Mouse (Mus musculus) CH12.LX (cell line): ENCODE measurements around the gene Kat8. TPM values are rescaled to one million over a fixed set of nuclear protein-coding genes. Genes with fewer than 3 reads are reported as not detected.

Experiments
- DNase-seq: peaks from one replicate; pipeline ENCODE4 v3.0.0-alpha.2; 2013; ENCODE audit errors: extremely low read depth
- H3K27ac ChIP-seq: 2 replicates; pipeline ENCODE4 v1.5.1; 2012; ENCODE audit warnings: low read depth, mild to moderate bottlenecking, control low read depth, moderate library complexity; ENCODE audit not compliant: insufficient read depth
- H3K27me3 ChIP-seq: replicated peaks from 2 replicates; pipeline ENCODE3; 2012; ENCODE audit warnings: inconsistent platforms
- H3K36me3 ChIP-seq, 2 experiments: replicated peaks in 1 of 2; 2 replicates each; pipeline versions ENCODE3 to v1.6.1; 2012; ENCODE audit warnings: inconsistent platforms in 1 of 2, low read length in 1 of 2, mild to moderate bottlenecking in 1 of 2, mixed read lengths in 1 of 2, moderate library complexity in 1 of 2; ENCODE audit not compliant: control insufficient read depth in 1 of 2, insufficient read depth in 1 of 2
- H3K4me1 ChIP-seq, 2 experiments: 2 replicates each; pipeline ENCODE4 v1.6.1; 2012; ENCODE audit warnings: inconsistent platforms in 1 of 2, moderate library complexity in 1 of 2; ENCODE audit not compliant: insufficient read depth in 2 of 2, control insufficient read depth in 1 of 2
- H3K4me2 ChIP-seq: 2 replicates; pipeline ENCODE4 v1.6.1; 2012; ENCODE audit warnings: low read depth, mild to moderate bottlenecking, control low read depth; ENCODE audit not compliant: poor library complexity, insufficient read depth, severe bottlenecking
- H3K4me3 ChIP-seq, 3 experiments: fragments of 150-350 bp in 1 of 3; sonication (generic) in 1 of 3; replicated peaks in 1 of 3; 2 replicates each; pipeline versions ENCODE3 to v1.5.1; 2011 to 2012; ENCODE audit warnings: low read depth in 2 of 3, low read length in 2 of 3, mild to moderate bottlenecking in 2 of 3, moderate library complexity in 2 of 3, control low read depth in 1 of 3, improper control_type of control experiment in 1 of 3, inconsistent platforms in 1 of 3, mixed read lengths in 1 of 3; ENCODE audit not compliant: poor library complexity in 1 of 3
- H3K79me2 ChIP-seq: replicated peaks from 2 replicates; pipeline ENCODE4 v1.6.1; 2012; ENCODE audit warnings: mild to moderate bottlenecking, moderate library complexity; ENCODE audit not compliant: control insufficient read depth, poor library complexity, insufficient read depth, severe bottlenecking; ENCODE audit errors: extremely low read depth
- H3K9ac ChIP-seq: 2 replicates; pipeline ENCODE4 v1.6.1; 2012; ENCODE audit warnings: low read depth, mild to moderate bottlenecking, control low read depth, moderate library complexity; ENCODE audit not compliant: insufficient read depth
- H3K9me3 ChIP-seq: replicated peaks from 2 replicates; pipeline ENCODE3; 2012; ENCODE audit warnings: low read length, inconsistent platforms, mixed read lengths
- BHLHE40 ChIP-seq: IDR thresholded peaks from 2 replicates; pipeline ENCODE4 v1.6.1; 2011; ENCODE audit warnings: mild to moderate bottlenecking, low read depth, low read length, improper control_type of control experiment
- HCFC1 ChIP-seq: IDR thresholded peaks from 2 replicates; pipeline ENCODE4 v1.6.1; 2012; ENCODE audit warnings: low read depth, mild to moderate bottlenecking, inconsistent platforms, low read length, improper control_type of control experiment
- IRF4 ChIP-seq: IDR thresholded peaks from 2 replicates; pipeline ENCODE4 v1.6.1; 2014; ENCODE audit warnings: low read depth, mild to moderate bottlenecking, inconsistent platforms, low read length, improper control_type of control experiment
- JUND ChIP-seq: conservative IDR thresholded peaks from 2 replicates; pipeline ENCODE4 v1.6.1; 2011; ENCODE audit warnings: low read depth, low read length, improper control_type of control experiment
- MAX ChIP-seq: IDR thresholded peaks from 2 replicates; pipeline ENCODE4 v1.6.1; 2011; ENCODE audit warnings: low read length, improper control_type of control experiment
- MAZ ChIP-seq: IDR thresholded peaks from 2 replicates; pipeline ENCODE4 v1.6.1; 2012; ENCODE audit warnings: low read depth, mild to moderate bottlenecking, inconsistent platforms, low read length, improper control_type of control experiment, moderate library complexity
- MEF2A ChIP-seq: IDR thresholded peaks from 2 replicates; pipeline ENCODE4 v1.6.1; 2014; ENCODE audit warnings: low read depth, mild to moderate bottlenecking, inconsistent platforms, low read length, improper control_type of control experiment, borderline replicate concordance
- MXI1 ChIP-seq: IDR thresholded peaks from 2 replicates; pipeline ENCODE4 v1.6.1; 2011; ENCODE audit warnings: mild to moderate bottlenecking, low read depth, low read length, improper control_type of control experiment
- MYC ChIP-seq: IDR thresholded peaks from 2 replicates; pipeline ENCODE4 v1.6.1; 2011; ENCODE audit warnings: low read depth, mild to moderate bottlenecking, improper control_type of control experiment, low read length
- RAD21 ChIP-seq: IDR thresholded peaks from 2 replicates; pipeline ENCODE4 v1.6.1; 2011; ENCODE audit warnings: low read depth, mild to moderate bottlenecking, low read length, improper control_type of control experiment, moderate library complexity
- RCOR1 ChIP-seq: conservative IDR thresholded peaks from 2 replicates; pipeline ENCODE4 v1.6.1; 2012; ENCODE audit warnings: low read depth, mild to moderate bottlenecking, inconsistent platforms, low read length, improper control_type of control experiment
- SIN3A ChIP-seq: IDR thresholded peaks from 2 replicates; pipeline ENCODE4 v1.6.1; 2012; ENCODE audit warnings: low read length, improper control_type of control experiment, inconsistent platforms
- SMC3 ChIP-seq: IDR thresholded peaks from 2 replicates; pipeline ENCODE4 v1.6.1; 2011; ENCODE audit warnings: low read depth, low read length, improper control_type of control experiment
- TBP ChIP-seq: conservative IDR thresholded peaks from 2 replicates; pipeline ENCODE4 v1.6.1; 2011; ENCODE audit warnings: low read depth, low read length, improper control_type of control experiment
- USF2 ChIP-seq: conservative IDR thresholded peaks from 2 replicates; pipeline ENCODE4 v1.6.1; 2011; ENCODE audit warnings: low read depth, low read length, improper control_type of control experiment
- ZKSCAN1 ChIP-seq: IDR thresholded peaks from 2 replicates; pipeline ENCODE4 v1.6.1; 2012; ENCODE audit warnings: low read depth, inconsistent platforms, low read length, improper control_type of control experiment, borderline replicate concordance
- ZNF384 ChIP-seq: IDR thresholded peaks from 2 replicates; pipeline ENCODE4 v1.6.1; 2012; ENCODE audit warnings: low read depth, low read length, improper control_type of control experiment, inconsistent platforms
- dilution Hi-C: fragments of 300-500 bp; cut with MboI; formaldehyde crosslinking; loops from 2 replicates; pipeline ENCODE4 v1.14.3; 2020; ENCODE audit warnings: low sequenced_read_pairs; ENCODE audit not compliant: extremely low pct_unique_long_range_greater_than_20kb, extremely low pct_ligation_motif_present
- in situ Hi-C: fragments of 300-500 bp; cut with MboI; formaldehyde crosslinking; loops from 3 replicates; pipeline ENCODE4 v1.14.3; 2019; ENCODE audit warnings: low sequenced_read_pairs, low pct_ligation_motif_present, low pct_unique_long_range_greater_than_20kb, mixed read lengths
- polyA plus RNA-seq: library from polyadenylated mRNA; unstranded; fragments of >175 nt; gene quantifications from 2 replicates; pipeline ENCODE4 v1.2.1, GENCODE M21; 2012; ENCODE audit warnings: low read depth; ENCODE audit not compliant: insufficient read length
- total RNA-seq, 2 experiments: library from RNA; depleted of rRNA; stranded (reverse); fragments of 300-350 nt in 1 of 2; fragments of >200 nt in 1 of 2; gene quantifications; 2 replicates each; pipeline ENCODE4 v1.2.3; 2012 to 2014

Kat8 gene
- total and polyA plus RNA-seq, 3 experiments = 18.0 to 30.3 (median 22.9) TPM

GRCm38 (mm10) chr7:127887191-127887590 is 25.1 kb upstream of the Kat8 start:
- peaks cover 66 to 98% of the 10 kb centered on the region in 2 experiments for H3K36me3 ChIP-seq
- H3K4me1 ChIP-seq = peaks cover 3 to 47% of the 10 kb centered on the region in 2 experiments

GRCm38 (mm10) chr7:127887781-127888180 is 24.5 kb upstream of the Kat8 start:
- Histone ChIP-seq H3K36me3 (peaks cover 60 to 96% of the 10 kb centered on the region in 2 experiments), H3K27me3 (no peaks in the 10 kb centered on the region), H3K4me2 (no peak overlapping the region), H3K4me1 (peaks cover 3 to 47% of the 10 kb centered on the region in 2 experiments), H3K9me3 (no peaks in the 10 kb centered on the region), H3K4me3 (no peak overlapping the region), H3K79me2 (no peaks in the 10 kb centered on the region; the same call in 1 of the 2 replicates), H3K27ac (no peak overlapping the region), H3K9ac (no peak overlapping the region)
- no peak for DNase-seq
- dilution Hi-C loops (no loop called here), in situ Hi-C loops (no loop called here)
- no peak for TF ChIP-seq ZKSCAN1
- no peak for TF ChIP-seq MYC
- no peak for TF ChIP-seq MEF2A
- no peak for TF ChIP-seq SMC3
- TF ChIP-seq SIN3A = no peak
- no peak for TF ChIP-seq USF2
- no peak for TF ChIP-seq RCOR1
- no peak for TF ChIP-seq MXI1
- TF ChIP-seq ZNF384 = no peak
- TF ChIP-seq JUND = no peak
- TF ChIP-seq MAX = no peak
- TF ChIP-seq RAD21 = no peak
- no peak for TF ChIP-seq MAZ
- TF ChIP-seq BHLHE40 = no peak
- no peak for TF ChIP-seq TBP
- TF ChIP-seq HCFC1 = no peak

More at GRCm38 (mm10) chr7:127887191-127887590, 25.1 kb upstream of the Kat8 start:
- dilution Hi-C loops = no loop called here
- DNase-seq = no peak
- no peak overlapping the region for H3K4me2 ChIP-seq
- no peak overlapping the region for H3K27ac ChIP-seq
- in situ Hi-C loops = no loop called here
- H3K79me2 ChIP-seq = no peaks in the 10 kb centered on the region; the same call in 1 of the 2 replicates
- H3K4me3 ChIP-seq = no peak overlapping the region
- H3K9ac ChIP-seq = no peak overlapping the region
- TF ChIP-seq IRF4 = no peak
- no peaks in the 10 kb centered on the region for H3K27me3 ChIP-seq
- H3K9me3 ChIP-seq = peaks cover 4% of the 10 kb centered on the region
